Mouse (Mus musculus): ENCODE measurements around the gene Cdh24.
"Not testable (repeated sequence)": the region's sequence is repeated elsewhere in the genome, so short reads cannot be mapped to it uniquely, and the experiment has no call there.

Gene Cdh24

GRCm38 (mm10) chr14:54642224-54642944, 1.2 kb upstream of the Cdh24 start:
- no peak for DNase-seq

GRCm38 (mm10) chr14:54640946-54641304, 239 bp downstream of the Cdh24 start, which contains the start of gene Gm17606:
TSS of gene Gm17606 (plus strand) at chr14:54640952.
- DNase-seq: no peak

- no peak for DNase-seq
Measured at GRCm38 (mm10) chr14:54640121-54640520, 1.0 kb downstream of the Cdh24 start.

- DNase-seq: no peak
Measured at GRCm38 (mm10) chr14:54638210-54638609, 3.0 kb downstream of the Cdh24 start.

- peak; percentile 67 for DNase-seq
Measured at GRCm38 (mm10) chr14:54636954-54637353, 4.2 kb downstream of the Cdh24 start.

GRCm38 (mm10) chr14:54634182-54634581, 7.0 kb downstream of the Cdh24 start:
- no peak for DNase-seq

- DNase-seq: no peak
Measured at GRCm38 (mm10) chr14:54632252-54632651, 8.9 kb downstream of the Cdh24 start.

- DNase-seq: no peak
Measured at GRCm38 (mm10) chr14:54631240-54631599, 9.9 kb downstream of the Cdh24 start.

GRCm38 (mm10) chr14:54630583-54631239, 10.5 kb downstream of the Cdh24 start:
- no peak for DNase-seq

- no peak for DNase-seq
Measured at GRCm38 (mm10) chr14:54629797-54630196, 11.4 kb downstream of the Cdh24 start.

- DNase-seq: no peak
Measured at GRCm38 (mm10) chr14:54628103-54628502, 13.1 kb downstream of the Cdh24 start.

- DNase-seq: no peak
Measured at GRCm38 (mm10) chr14:54624976-54625375, 16.2 kb downstream of the Cdh24 start.

GRCm38 (mm10) chr14:54623334-54623733, 17.8 kb downstream of the Cdh24 start:
- no peak for DNase-seq

- no peak for DNase-seq
Measured at GRCm38 (mm10) chr14:54621133-54621532, 20.0 kb downstream of the Cdh24 start, which contains the start of gene Psmb11. TSS of gene Psmb11 (plus strand) at chr14:54621433.

GRCm38 (mm10) chr14:54617897-54618365, 23.2 kb downstream of the Cdh24 start, which contains the start of gene Psmb5:
TSS of gene Psmb5 (minus strand) at chr14:54618022.
- peak; percentile 94 for DNase-seq

GRCm38 (mm10) chr14:54617152-54617896, 23.8 kb downstream of the Cdh24 start:
- DNase-seq: no peak

- no peak for DNase-seq
Measured at GRCm38 (mm10) chr14:54616226-54616825, 24.8 kb downstream of the Cdh24 start.

GRCm38 (mm10) chr14:54614130-54614529, 27.0 kb downstream of the Cdh24 start:
- not testable (repeated sequence) for DNase-seq

- no peak for DNase-seq
Measured at GRCm38 (mm10) chr14:54610648-54611047, 30.5 kb downstream of the Cdh24 start.

GRCm38 (mm10) chr14:54609962-54610361, 31.2 kb downstream of the Cdh24 start:
- peak; percentile 51 for DNase-seq

GRCm38 (mm10) chr14:54609245-54609644, 31.9 kb downstream of the Cdh24 start:
- DNase-seq: no peak

GRCm38 (mm10) chr14:54607226-54607625, 33.9 kb downstream of the Cdh24 start:
- DNase-seq: no peak

GRCm38 (mm10) chr14:54605752-54606321, 35.3 kb downstream of the Cdh24 start, which contains the start of gene 4931414P19Rik:
TSS of gene 4931414P19Rik (minus strand) at chr14:54605993.
- DNase-seq: peak; percentile 84
